Mouse (Mus musculus) T-helper 1 cell (primary cell): ENCODE measurements at regions not wholly inside any gene's neighbourhood (a gene's known extent, or its start where the extent isn't known, plus 50 kb on each side); places are given as distances from the start of the nearest gene placed in this dataset.

Source experiments
- in situ Hi-C: fragments of 300-600 bp; cut with MboI, MseI; formaldehyde crosslinking; loops from one replicate; pipeline ENCODE4 v1.15.1; 2025; ENCODE audit warnings: high pct_unique_total_duplicates

DNA sequence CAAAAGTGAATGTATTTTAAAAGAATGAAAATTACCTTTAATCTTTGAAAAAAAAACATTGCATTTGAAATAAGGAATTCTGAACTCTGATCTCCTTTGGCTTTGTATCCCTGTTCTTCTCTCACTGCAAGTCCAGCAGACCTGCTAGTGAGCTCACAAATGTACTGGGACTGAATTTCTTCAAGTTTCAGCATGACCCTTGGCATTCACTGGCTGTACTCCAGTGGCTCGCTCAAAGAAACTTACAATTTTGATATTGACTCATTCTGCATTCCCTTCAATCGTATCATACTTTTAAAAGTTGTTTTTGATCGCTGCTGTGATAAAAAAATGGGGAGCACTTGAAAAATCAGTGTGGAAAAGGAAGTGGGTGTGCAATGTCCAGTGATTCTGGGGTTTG, 456.6 kb downstream of the Cd109 start:
- in situ Hi-C loops, result no loop called here

DNA sequence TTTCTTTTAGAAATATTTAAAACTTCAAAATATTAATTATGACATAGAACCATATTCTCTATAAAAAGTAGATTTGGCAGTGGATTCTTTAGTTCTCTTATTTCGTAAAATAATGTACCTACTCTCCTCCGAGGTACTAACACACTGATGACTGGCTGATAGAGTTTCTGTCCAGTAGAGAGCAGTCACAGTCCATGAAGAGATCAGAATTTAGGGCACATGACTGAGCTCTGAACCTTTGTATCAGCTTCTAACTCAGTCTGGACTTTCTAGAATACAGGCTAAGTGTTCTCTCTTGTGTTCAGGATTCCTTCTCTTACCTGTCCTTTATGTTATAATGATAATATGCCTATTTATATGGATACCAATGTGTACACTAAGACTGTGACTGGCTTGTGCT, 494.3 kb downstream of the Cd109 start:
- in situ Hi-C loops, result no loop called here

DNA sequence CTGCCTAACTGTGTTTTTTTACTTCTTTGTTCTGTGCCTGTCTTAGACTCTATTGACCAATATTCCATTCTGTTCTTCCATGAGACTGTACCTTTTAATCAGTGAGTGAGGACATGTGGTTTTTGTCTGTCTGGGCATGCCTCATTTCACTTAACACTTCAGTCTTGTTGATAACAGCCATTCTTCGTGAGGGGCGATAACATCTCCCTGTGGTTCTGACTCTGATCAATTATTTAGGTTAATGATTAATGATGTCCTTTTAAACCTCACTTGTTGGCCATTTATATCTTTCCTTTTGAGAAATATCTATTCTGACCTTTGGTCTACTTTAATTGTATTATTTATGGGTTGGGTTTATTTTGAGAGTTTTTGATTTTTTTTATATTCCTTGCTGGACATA, 496.0 kb downstream of the Cd109 start:
- in situ Hi-C loops, result no loop called here

DNA sequence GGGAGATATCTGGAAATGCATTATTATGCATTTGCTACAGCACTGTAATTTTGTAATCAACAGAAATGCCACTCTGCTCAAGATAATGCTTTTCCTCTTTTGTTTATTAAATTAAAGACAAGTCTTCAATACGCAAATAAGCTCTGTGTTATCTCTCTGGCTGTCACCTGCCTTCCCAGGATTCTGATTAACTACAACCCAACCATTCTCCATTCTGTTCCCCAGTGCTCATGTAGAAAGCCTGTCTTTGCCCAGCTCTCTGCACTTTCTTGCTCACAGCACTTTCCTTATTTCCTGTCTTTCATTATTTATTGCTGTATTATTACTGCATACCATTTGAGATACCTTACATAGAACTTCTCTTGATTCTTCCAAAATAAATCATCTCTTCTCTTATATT, 525.6 kb downstream of the Cd109 start:
- in situ Hi-C loops, result no loop called here

DNA sequence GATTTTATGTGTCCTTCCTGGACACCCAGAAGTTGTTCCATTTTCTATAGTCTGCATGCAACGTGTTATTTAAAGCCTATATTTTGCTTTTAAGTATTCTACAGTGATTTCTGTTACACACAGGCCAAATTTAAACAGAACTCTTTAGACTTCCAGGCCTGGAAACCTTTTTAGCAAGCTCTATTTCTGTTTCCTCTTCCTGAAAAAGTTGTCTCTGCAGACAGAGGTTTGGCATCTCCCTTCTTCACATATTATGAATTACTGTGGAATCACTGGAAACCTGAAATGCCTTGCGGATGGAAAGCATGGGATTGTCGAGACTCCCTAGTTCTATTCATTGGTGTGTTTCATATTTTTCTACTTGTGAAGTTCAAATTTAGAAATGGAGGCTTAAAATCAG, 530.7 kb downstream of the Cd109 start:
- in situ Hi-C loops, result no loop called here

DNA sequence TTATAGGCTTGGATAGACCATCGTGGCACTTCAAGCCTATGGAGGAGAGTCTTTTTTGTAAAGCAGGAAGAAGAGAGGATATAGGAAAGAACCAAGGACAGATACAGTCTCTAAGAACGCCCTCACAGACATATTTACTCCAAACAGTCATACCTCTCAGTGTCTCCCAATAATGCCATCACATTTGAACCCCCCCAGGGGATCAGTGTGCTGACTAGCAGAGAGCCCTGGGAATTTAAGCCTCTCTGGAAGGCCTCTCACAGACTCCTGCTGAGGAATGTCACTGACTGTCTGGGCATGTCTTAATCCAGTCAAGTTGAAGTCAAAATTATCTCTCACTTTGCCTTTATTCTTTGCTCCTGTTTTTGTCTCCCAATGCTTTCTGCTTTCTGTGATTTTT, 550.2 kb downstream of the Cd109 start:
- in situ Hi-C loops, result no loop called here

DNA sequence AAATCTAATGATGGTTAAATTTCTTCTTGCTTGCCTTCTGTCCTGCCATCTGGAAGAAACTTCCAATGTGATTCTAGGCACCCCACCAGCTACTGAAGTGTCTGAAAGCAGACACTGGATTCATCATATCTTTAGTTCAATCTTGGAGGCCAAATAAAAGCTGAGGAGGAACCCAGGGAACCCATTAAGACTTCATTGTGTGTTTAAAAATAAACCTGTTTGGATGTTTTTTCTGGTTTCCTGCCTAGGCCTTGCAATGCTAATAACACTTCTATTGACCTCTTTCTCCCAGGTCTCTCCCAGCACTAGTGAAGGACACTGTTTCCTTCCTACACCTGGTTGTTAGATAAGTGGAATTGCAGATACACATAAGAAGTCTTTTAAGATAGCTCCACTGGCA, 545.6 kb downstream of the Col12a1 start:
- in situ Hi-C loops, result no loop called here

DNA sequence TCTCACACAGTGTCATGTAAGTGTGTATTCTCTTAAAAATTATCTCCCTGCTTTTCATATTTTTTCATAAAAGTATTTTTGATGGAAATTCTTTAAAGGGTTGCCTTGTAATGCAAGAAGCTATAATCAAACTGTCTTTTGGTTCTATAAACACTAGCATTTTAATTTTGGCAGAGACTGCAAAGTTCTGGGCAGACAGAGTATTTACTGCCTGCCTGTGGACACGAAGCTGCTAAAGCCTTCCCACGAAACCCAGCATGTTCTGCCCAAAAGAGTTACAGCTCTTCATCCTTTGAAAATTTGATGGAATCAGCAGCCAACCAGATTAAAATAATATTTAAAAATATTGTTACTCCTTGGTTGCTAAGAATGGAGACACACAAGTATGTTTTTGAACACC, 538.7 kb downstream of the Col12a1 start:
- in situ Hi-C loops, result no loop called here

DNA sequence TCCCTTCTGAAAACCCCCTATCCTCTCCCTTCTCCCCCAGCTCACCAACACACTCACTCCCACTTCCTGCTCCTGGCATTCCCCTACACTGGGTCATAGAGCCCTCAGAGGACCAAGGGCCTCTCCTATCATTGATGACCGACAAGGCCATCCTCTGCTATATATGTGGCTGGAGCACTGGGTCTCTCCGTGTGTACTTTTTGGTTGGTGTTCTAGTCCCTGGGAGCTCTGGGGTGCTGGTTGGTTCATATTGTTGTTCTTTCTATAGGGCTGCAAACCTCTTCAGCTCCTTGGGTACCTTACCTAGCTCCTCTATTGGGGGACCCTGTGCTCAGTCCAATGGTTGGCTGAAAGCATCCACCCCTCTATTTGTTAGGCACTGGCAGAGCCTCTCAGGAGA, 523.2 kb downstream of the Col12a1 start:
- in situ Hi-C loops, result no loop called here

DNA sequence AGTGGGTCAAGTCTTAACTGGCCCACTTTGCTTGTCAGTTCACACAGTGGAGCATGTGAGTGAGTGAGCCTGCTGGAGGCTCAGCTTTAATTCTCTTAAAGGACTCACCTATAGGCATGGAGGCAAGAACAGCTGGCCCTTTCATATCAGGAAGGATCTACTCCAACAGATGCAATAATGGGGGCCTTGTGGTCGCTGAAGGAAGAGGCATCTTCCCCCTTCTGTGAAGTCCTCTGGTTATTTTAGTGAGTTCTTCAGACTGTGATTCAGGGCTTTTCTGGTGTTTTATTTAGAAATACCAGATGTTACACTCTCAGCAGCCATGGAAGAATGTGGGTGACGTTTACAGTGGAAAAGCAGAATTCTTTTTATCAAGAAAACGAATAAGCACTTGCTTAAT, 516.9 kb downstream of the Col12a1 start:
- in situ Hi-C loops, result no loop called here

DNA sequence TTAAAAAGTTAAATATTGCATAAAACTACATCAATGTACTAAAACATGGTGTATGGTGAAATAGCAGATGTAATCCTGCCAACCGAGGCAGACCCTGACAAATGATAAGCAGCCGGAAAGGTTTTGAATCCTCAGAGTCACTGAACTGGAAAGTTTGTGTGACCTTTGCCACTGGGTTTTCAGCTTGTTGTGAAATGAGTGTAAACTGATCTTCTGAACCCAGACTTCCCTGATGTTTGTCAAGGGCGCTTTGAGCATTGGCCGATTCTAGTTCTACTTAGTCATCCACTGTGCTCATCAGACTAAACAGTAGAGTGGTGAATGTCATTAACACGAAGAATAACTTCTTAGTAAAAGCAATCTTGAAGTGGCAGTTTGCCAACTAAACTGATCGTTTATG, 505.3 kb downstream of the Col12a1 start:
- in situ Hi-C loops, result no loop called here

DNA sequence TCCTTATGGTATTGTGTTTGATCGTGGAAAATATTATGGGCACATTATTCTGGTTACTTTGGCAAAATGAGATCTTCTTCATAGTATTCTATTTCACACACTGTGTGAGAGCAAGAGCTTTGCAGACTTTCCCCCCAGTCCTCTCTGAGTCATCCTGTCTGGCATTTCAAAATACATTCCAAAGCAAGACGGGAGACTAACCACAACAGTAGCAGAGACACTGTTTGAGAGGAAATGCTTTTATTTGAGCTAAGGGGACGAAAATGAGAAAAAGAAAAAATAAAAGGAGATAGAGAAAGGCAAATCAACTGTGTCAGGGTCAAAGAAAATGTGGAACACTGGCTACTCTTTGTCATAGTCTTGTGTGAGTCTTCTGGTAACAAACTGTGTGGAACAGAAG, 502.6 kb downstream of the Col12a1 start:
- in situ Hi-C loops, result no loop called here

DNA sequence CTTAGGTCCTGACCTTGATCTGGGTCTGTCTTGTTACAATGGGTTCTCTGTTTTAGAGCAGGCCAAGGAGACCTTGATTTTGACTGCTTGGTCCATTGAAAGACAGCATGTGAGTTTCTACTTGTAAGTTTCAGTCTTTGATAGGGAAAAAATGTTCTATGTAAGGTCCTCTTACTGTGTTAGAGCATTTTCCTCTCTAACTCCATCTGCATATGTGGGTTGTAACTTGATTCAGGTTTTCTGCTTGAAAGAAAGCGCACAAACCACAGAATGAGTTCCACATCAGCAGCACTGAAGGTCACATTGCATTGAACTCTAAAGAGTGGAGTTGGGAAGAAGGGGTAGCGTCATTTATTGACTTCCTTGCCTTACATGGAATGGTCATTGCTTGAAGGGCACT, 502.2 kb downstream of the Col12a1 start:
- in situ Hi-C loops, result no loop called here

DNA sequence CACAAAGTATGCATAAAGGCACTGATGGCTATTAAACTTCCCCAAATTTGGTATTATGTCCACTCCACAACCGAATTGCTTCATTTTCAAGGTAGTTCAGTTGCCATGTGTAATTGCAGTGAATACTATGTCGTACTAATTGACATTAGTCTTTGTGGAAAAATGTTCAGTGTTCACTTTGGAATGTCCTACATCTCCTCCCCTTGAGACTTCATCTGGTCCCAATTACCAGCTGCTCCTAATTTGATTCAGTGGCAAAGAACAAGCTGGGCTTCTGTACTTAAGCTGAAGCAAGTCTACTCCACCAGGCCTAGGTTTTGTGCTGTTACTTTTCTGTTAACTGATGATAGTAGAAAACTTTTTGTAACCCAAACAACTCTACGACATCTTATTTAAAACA, 485.6 kb downstream of the Col12a1 start:
- in situ Hi-C loops, result no loop called here

DNA sequence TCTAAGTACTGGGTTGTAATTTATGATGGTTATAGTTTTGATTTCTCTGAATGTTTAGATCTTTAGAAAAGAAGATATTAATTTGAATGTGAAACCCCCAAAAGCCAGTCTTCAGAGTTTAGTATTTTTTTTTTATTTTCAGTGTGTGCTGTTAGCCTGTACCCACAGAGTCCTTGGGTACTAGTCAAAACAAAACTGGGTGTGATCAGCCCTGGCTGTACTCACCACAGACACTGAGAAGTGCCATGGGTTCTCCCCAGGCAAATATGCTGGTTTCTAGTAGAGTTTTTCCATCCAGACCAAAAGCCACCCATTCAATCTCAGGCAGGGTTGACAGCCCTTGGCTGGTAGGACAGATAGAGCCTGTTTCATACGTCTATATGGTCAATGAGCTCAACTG, 484.9 kb downstream of the Col12a1 start:
- in situ Hi-C loops, result no loop called here

DNA sequence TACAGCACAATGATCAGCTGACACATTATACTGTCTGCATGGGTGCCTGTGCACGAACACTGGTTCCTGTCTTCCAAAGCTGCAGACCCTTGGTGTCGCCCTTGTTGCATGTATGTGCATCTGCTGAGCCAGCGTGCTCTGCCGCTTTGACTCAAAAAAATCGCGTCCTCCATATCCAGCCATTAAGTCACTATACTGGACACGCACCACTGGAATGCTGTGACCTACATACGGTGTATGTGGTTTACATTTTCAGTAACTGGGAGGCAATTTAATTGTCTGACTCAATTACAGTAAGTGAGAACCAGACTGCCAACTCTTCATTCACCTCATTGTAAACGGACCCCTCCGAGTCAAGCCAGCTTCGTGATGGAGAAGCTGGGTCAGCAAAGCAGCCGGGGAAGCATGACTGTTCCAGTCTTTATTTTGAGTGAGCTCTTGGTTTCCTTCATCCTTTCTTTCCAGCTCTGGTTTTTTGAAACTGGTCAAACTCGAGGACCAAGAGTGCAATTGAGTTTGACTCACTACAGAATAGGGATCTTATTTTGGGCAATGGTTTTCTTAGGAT, 448.9 kb downstream of the Col12a1 start:
- in situ Hi-C loops, result no loop called here

DNA sequence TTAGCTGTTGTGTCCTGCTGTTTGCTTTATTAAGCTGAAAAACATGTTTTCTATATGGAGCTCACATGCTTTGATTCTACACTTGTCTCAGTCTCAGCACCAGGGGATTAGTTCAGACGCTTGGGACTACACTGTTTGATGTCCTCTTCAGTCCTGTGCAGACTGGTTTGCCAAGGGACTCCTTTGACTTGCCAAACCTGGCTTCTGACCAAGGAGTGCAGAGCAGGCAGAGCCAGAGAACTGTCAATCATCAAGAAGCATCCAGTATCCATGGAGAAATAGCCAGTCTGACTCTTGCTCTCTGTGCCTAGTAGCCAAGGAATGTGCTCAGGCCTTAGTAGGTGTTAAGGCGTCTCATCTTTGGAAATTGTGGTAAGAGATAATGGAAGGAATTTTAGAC, 448.4 kb downstream of the Col12a1 start:
- in situ Hi-C loops, result no loop called here

DNA sequence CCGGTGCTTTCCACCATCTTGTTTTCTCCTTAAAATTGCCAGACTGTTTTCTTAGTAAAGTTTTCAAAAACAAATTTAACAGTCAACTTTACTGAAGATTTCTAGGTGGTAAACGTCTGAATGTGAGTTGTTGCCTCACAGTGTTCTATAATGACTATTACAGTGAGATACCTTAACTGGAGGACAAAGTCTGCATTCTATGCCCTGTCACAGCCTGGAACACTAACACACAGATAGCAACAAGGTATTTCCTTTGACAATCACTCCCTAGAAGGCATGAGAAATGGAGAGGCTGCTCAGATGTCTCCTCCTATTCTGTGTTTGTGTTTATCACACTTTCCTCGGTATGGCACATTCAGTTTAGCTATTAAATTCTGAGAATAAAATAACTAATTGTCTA, 430.8 kb downstream of the Col12a1 start:
- in situ Hi-C loops, result no loop called here

DNA sequence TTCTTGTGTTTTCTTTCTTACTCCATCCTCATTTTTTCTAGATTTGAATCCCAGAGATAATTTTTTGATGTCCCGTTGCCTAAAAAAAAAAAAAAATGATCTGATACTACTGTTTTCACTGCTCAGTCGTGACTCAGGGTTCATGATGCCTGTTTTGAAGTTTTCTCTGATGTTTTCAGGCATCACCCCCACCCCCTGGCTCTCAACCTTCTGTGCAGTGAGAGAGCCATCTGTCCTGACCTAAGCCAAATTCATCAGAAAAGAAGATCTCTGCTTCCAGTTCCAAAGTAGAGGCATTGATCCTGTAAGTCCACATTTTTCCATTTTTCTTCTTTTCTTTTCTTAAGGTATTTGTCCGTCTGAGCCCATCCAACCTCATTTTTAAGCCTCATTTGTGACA, 423.3 kb downstream of the Col12a1 start:
- in situ Hi-C loops, result no loop called here

DNA sequence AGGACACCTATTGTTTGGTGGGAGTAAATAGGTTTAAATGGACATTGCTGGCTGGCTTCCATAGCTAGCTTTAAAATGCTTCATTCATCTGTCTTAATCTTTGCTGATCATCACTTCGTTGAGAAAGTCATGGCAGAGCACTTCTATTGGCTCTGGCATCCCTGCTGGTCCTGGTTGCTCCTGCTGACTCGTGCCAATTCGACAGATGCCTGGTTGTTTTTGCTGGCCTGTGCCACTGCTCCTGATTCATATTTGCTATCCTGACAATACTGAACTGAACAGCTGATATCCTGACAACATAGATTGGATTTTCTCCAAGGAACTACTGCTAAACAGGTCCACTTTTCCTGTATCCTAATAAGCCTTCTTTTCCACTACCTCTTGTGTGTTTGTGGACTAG, 417.1 kb downstream of the Col12a1 start:
- in situ Hi-C loops, result no loop called here

DNA sequence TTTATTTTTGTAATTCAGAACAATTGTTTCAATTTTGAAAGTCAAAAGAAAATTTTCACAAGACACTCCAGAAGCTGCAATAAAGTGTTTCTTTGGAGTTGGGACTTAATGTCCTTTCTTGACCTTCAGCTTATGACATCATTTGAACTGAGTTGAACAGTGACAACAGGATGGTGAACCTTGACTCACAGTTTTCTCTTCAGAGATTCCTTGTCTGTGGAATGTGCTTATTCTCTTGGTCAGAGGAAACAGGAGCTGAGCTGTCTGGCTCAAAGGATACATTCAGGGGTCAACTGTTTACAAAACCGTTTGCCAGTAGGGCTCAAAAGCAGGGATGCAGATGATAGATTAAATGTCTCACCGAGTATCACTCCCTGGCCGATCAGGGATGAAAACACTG, 408.0 kb downstream of the Col12a1 start:
- in situ Hi-C loops, result no loop called here

DNA sequence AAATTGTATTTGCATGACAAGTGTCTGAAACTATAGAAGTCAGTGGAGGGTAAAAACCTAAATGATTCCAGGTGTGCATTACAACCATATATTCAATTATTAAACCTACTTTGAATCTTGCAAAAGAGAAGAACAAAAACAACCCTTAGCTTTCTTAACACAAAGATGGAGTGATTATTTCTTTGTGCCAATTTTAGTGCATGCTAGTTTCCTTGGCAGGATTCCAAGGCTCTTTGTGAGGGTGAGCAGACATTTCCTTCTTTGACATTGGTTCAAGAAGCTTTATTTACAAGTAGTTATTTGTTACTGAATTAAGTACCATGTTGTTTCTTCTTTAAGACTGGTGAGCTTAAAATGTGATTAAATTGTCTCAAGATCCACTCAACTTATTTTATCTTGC, 401.2 kb downstream of the Col12a1 start:
- in situ Hi-C loops, result no loop called here

DNA sequence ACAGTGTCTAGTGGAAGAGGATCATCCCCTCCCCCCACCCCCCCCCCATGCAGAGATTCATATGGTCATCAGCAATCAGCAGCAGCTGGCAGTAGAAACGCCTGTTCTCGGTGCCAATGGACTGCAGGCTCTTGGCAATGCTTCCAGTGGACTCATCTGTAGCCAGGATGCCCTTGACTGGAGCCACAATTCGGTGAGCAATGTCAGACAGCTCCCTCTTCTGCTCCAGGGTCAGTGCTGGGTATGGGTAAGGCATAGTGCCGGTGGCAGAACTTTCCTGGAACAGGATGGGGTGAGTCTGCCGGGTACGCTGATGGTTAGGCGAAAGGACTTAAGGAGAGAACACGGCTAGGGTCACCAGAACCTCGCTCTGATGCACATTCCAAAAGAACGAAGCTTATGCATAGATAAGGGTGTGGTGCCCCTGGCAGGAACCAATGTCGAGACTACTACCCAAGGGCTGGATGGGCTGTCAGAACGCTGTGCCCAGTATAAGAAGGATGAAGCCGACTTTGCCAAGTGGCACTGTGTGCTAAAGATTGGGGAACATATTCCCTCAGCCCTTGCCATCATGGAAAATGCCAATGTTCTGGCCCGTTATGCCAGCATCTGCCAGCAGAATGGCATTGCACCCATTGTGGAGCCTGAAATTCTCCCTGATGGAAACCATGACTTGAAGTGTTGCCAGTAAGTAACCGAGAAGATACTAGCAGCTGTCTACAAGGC, 372.1 kb downstream of the Col12a1 start:
- in situ Hi-C loops, result no loop called here

DNA sequence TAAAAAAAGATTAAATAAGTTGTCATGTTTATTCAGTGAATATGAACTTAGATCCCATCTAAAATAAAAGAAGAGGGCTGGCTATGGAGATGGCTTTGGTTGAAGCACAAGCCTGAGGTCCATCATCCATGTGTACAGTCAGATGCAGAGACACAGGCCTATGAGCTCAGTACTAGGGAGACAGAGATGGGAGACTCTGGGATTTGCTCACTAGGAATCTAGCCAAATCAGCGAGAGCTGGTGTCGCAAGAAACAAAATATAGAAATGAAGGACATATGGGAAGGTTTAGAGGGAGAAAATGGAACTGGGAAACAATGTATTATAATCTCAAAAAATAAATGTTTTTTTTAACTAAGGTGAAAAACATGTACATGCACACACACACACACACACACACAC, 326.6 kb downstream of the Col12a1 start:
- in situ Hi-C loops, result no loop called here
